Mouse (Mus musculus) adrenal gland, postnatal 10 days (tissue): ENCODE results near the gene Gtf2b. TPM values are rescaled to one million over a fixed set of nuclear protein-coding genes. Genes with fewer than 3 reads are reported as not detected.
A peak's percentile ranks its signal among the peaks of the same experiment; 100 is the strongest.

Source experiments
- DNase-seq: peaks from one replicate; pipeline ENCODE4 v3.0.0; 2021; ENCODE audit warnings: mixed read lengths
- long read RNA-seq, 2 experiments: library from polyadenylated mRNA; stranded (forward); transcript quantifications; one replicate each; pipeline ENCODE4 v2.0.0; 2021
- total RNA-seq, 2 experiments: library from RNA; stranded (reverse); gene quantifications; 2 replicates each; pipeline ENCODE4 v1.2.3; 2021

Gtf2b gene
- total RNA-seq, result 10 to 100 TPM; 46.9 to 56.3 TPM
- long read RNA-seq, experiment 1, transcript Gtf2b-201 (7 exons, 1,455 nt), result major isoform, 48 of 58 reads
- long read RNA-seq, experiment 1, partial matches to known transcripts, result 9 of 58 reads
- long read RNA-seq, experiment 1, other reads (novel, unspliced or antisense), result 0 of 58 reads
- long read RNA-seq, experiment 2, transcript Gtf2b-201 (7 exons, 1,455 nt), result major isoform, 15 of 18 reads
- long read RNA-seq, experiment 2, partial matches to known transcripts, result 2 of 18 reads
- long read RNA-seq, experiment 2, other reads (novel, unspliced or antisense), result 1 of 18 reads

GRCm38 (mm10) chr3:142764995-142765777 lies at the start of gene Gtf2b:
Gtf2b (plus strand) TSS chr3:142765045.
- DNase-seq, result peak; percentile 98

GRCm38 (mm10) chr3:142725481-142725880 lies 39.4 kb upstream of the Gtf2b start:
- DNase-seq, result no peak

DNA sequence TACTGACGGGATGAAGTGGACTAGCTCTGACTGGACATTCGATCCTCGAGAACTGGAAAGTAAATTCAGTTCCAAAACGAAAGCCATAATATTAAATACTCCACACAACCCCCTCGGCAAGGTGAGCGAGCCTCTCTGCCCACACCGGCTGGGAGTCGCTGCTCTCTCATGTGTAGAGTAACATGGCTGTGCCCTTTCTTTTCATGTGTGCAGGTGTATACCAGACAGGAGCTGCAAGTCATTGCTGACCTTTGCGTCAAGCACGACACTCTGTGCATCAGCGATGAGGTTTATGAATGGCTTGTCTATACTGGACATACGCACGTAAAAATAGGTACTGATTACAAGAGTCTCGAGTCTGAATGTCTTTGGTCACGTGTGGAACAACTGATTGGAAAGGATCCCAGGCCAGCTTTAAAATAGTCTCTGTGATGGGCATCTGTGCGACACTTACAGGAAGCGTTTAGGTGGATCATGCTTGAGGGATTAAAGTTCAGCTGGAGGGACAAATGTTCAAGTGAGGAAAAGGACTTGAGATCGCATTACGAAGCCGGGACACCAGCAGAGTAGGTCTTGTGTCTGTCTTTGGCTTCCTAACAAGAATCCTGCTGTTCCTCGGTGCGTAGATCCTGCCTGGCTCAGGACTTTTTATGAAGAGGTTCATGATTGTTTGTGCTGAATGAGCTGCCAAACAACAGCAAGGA lies 38.7 kb upstream of the Gtf2b start:
- DNase-seq, result no peak

DNA sequence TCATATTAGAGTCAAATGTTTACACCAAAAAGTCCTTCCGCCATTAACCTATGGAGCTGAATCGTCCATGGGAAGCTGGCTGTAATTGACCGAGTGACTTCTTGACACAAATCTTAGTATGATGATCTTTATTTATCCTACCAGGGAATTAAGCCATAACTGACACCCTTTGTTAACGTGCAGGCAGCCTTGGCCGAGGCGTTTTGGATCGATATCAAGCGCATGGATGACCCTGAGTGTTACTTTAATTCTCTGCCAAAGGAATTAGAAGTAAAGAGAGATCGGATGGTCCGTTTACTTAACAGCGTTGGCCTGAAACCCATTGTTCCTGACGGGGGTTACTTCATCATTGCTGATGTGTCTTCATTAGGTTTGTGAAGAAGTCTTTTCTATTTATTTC lies 30.6 kb upstream of the Gtf2b start:
- peak; percentile 40 for DNase-seq

DNA sequence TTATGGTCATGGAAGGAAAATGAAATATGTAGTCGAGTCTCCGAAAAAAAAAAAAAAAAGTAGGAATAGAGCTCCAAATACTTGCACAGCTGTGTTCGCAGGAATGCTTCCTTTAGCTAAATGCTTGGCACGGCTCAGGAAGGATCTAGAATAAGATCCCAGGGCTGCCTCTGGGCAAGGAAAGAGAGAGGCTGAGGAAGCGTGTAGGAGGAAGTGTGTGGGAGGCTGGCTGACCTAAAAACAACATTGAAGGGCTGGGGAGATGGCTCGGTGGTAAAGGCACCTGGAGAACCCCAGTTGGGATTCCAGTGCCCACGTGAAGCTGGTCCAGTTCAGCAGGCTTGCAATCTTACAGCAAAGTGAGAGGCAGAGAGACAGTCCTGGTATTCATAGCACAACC lies 23.9 kb upstream of the Gtf2b start:
- no peak for DNase-seq

GRCm38 (mm10) chr3:142743973-142744898 lies 20.6 kb upstream of the Gtf2b start:
- DNase-seq, result peak; percentile 58

DNA sequence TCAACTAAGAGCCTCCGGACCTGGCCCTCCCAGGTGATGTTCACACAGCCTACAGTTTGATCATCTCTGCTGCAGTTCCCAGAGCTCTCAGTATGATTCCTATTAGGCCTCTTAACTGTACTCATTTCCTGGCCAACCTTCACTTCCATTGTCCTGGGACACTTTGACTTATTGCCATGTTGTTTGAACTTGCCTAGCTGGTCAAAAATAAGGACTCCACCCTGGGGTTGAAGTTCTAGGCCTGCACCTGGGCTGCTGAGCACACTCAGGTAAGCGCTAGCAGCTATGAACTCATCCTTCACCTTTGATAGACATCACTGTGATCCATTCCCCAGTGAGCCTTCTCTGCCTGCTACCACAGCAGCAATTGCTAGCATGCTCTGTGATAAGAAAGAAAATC lies 19.8 kb upstream of the Gtf2b start:
- DNase-seq, result no peak

- DNase-seq, result no peak
Observed at GRCm38 (mm10) chr3:142747673-142748072, 17.2 kb upstream of the Gtf2b start.

- no peak for DNase-seq
Observed at GRCm38 (mm10) chr3:142749131-142749530, 15.7 kb upstream of the Gtf2b start.

- no peak for DNase-seq
Observed at GRCm38 (mm10) chr3:142755132-142755867, 9.5 kb upstream of the Gtf2b start.

GRCm38 (mm10) chr3:142757841-142758240 lies 7.0 kb upstream of the Gtf2b start:
- no peak for DNase-seq

DNA sequence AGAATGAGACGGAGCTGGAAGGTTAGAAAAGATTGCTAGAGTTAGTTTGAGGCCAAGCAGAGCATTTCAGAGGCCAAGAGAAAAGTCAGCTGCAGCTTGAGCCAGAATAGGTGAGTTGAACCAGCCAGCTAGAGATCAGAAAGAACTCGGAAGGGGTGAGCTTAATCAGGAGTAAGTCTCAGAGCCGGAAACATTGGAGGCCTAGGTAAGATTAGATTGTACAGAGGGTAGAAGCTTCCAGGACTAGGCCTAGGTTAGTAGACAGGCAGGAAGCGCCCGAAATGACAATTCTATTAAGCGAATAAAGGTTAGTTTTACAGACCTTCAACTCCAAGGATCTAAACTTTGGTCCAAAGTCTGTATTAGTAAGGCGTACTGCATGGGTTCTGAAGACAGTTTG lies 6.3 kb upstream of the Gtf2b start:
- DNase-seq, result no peak

- no peak for DNase-seq
Observed at GRCm38 (mm10) chr3:142760356-142760755, 4.5 kb upstream of the Gtf2b start.

GRCm38 (mm10) chr3:142765778-142766165 lies 927 bp downstream of the Gtf2b start:
- no peak for DNase-seq

GRCm38 (mm10) chr3:142768498-142768897 lies 3.7 kb downstream of the Gtf2b start:
- no peak for DNase-seq

DNA sequence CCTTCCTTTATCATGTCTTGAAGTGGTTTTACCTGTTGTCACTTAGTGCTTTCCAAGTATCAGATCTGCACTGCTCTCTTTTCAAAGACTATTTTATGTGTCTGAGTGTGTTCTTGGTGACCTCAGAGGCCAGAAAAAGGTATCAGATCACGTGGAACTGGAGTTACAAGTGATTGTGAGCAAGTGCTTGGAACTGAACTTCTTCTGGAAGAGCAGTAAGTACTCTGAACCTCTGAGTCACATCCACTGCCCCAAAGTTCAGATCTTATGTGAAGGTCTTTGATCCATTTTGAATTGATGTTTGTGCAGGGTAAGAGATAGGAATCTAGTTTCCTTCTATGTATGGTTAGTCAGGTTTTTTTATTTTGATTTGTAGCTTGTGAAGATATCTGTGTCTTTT lies 5.7 kb downstream of the Gtf2b start:
- no peak for DNase-seq

DNA sequence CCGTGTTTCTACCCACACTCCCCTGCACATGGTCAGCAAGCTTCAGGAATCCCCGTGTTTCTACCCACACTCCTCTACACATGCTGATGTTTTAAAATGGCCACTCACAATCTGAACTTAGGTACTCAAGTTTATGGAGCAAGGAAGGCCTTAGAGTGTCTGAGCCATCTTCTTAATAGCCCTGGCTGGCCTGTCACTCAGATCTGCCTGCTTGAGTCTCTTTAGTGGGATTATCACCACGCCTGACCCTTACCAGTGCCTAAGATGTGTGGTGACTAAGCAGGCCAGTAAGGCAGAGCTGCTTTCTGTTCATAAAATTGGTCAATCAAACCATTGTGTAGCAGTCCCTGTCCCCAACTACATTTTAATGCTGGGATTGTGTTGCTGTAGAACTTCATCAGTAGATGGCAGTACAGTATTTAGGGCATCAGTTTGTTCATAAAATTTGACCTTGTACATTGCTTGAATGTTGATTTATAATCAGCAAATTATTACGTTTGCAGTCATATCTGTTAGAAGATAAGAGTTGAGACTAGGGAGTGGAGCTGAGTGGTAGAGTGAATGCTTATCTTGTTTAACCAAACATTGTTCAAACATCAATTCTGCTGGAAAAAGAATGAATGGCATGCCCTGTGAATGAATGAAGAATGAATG lies 8.8 kb downstream of the Gtf2b start:
- DNase-seq, result no peak

DNA sequence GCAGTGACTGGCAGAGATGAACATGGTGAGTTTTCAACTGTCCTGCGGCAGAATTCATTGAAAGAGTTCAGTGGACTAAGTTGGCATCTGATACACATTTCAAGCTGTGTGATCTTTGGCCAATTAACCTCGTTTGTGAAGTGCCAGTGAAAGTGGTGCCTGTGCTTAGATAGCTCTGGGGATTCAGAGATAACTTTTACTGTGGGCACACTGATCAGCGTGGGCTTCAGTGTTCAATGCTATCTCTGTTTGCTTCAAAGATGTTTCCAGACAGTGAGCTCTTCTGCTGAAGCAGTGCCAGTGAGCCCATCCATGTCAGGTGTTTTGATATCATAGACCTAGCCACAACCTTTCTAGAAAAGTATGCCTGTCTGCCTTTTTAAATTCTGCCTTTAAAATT lies 12.4 kb downstream of the Gtf2b start:
- no peak for DNase-seq

DNA sequence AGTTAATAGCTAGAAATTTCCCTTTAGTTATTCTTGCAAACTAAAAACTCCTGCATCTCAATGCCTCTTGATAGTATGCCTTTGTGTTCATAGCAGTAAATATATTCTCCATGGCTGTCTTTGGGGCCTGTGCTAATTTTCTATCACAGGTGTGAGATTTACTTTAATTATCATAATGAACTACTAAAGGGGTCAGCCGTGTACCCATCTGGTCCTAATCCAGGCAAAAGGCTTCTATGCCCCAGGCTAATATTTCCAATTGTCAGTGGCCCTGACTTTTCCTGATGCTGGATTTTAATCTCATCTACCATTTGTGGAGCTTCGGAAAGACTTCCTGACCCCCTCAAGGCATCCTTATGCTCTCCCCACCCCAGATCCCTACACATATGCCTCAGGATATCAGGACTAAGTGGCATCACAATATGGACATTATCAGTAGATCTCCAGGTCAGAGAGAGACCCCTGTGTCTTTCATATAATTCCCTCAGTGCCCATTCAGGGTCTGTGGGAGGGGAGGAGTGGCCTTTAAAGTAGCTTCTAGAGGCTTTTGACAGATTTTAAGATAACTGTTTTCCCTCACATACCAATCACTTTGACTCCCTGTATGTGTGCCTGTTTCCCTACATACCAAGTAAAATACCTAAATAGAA lies 21.7 kb downstream of the Gtf2b start:
- no peak for DNase-seq

DNA sequence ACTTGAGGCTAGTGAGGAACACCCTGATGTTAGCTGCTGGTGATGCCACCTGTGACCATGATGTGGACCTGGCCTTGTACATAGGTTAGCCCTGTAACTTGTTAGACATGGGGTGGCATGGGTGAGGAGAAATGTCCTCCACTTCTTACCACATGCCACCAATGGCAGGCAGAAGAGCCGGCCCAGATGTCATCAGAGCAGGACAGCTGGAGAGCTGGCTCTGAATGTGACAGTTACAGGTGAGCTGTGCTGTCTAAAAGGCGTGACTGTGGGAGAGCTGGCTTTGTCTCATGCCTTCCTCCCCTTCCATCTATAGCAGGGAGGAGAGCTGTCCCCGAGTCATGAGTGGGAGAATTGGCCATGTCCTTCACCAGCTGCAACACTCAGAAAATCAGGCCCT lies 30.7 kb downstream of the Gtf2b start:
- DNase-seq, result no peak
